Mouse (Mus musculus): ENCODE data around the gene Pnp2.

The Pnp2 gene

DNA sequence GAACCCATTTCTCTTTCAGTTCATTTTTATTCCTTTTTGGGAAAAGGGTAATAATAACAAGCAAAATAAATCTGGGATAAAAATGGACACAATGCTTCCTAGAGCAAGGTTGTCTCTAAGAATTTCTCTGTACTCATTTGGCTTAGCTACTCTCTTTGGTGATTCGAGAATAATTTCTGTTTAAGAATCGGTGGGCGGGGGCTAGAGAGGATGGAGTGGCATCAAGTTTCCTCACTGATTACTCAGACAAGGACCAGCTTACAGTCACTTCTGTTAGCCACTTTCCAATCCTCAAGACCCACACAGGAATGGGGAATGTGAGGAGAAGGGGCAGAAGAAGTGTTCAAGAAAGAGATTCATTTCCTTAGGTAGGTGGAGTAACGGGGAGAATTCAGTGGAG lies 53.0 kb downstream of the Pnp2 start:
- DNase-seq (ENCODE audit: low spot score in 2 of 2) = no peak

DNA sequence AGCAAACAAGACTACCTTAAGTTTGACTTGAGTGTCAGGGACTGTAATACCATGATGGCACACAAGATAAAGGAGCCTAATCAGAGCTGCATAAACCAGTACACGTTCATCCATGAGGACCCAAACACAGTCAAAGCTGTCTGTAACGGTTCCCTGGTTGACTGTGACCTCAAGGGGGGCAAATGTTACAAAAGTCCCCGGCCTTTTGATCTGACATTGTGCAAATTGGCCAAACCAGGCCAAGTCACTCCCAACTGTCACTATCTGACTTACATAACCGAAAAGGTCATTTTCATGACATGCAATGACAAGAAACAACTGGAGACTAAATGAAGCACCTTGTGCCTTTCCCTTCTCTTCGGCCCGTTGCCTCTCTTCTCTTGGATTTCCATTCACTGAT lies 53.8 kb downstream of the Pnp2 start:
- DNase-seq (ENCODE audit: low spot score in 2 of 2) = no peak

Measured in right cerebral cortex, postnatal 36 days (tissue).